21 mouse cellular contexts compared by ENCODE assay signal in the genomic region with DNA sequence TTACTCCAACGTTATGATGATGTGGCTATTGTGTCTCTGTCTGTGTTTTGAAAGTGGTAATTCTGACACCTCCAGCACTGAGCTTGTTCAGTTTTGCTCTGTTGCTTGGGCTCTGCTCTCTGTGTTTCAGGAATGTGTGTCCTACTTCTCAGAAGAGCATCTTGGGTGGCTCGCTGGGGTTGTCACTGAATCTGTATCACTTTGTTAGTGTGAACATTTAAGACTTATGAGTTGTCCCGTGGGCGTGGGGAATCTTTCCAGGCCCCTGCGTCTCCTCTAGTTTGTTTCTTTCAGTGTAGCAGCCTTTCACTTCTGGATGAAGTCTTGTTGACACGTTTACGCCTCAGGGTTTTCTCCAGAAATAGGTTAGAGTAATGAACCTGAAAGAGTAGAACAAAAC.
"Had no signal": no experiment of that assay in that cellular context is flagged by ENCODE, and none has a peak within 500 bp of the region (broad histone marks: within the 10 kb centered on the region; RNA-seq: fewer than 3 reads in every experiment).

No protein-coding gene starts in this region.

- H3K4me3 ChIP-seq: layer of hippocampus, adult 2 months; limb, embryonic 12.5 days; limb, embryonic 15.5 days; midbrain, embryonic 12.5 days; midbrain, embryonic 15.5 days; neural tube, embryonic 12.5 days had no signal

- H3K27ac ChIP-seq: kidney, postnatal 0 days; layer of hippocampus, adult 2 months; limb, embryonic 12.5 days; limb, embryonic 15.5 days; liver, embryonic 14.5 days; macrophage; midbrain, embryonic 12.5 days; midbrain, embryonic 15.5 days; neural tube, embryonic 12.5 days; stomach, postnatal 0 days had no signal

- DNase-seq: kidney, adult 2 months; kidney, postnatal 25 days; layer of hippocampus, adult 9-11 months; layer of hippocampus, postnatal 36 days; liver, postnatal 0 days; lung, embryonic 14.5 days; thymus, adult 2 months; thymus, postnatal 14 days; thymus, postnatal 4 days had no signal

- ATAC-seq: intestine, postnatal 0 days; liver, postnatal 0 days; lung, postnatal 0 days; midbrain, embryonic 15.5 days had no signal
